Mouse (Mus musculus) heart, adult 2 months (tissue): ENCODE data around the gene Rasgef1b.

Source experiments
- EP300 ChIP-seq: fragments of 200-500 bp; IDR thresholded peaks from 2 replicates; pipeline ENCODE4 v1.6.1; 2011; ENCODE audit warnings: low read depth, low read length, control low read depth; ENCODE audit not compliant: insufficient read depth
- POLR2A ChIP-seq: fragments of 200-500 bp; IDR thresholded peaks from 2 replicates; pipeline ENCODE4 v1.6.1; 2011; ENCODE audit warnings: mild to moderate bottlenecking, low read depth, low read length, control low read depth; ENCODE audit not compliant: insufficient read depth

- TF ChIP-seq EP300 (no peak), POLR2A (no peak)
Measured at GRCm38 (mm10) chr5:99526797-99527201, 202.1 kb downstream of the Rasgef1b start.
